Mouse (Mus musculus) left cerebral cortex, adult 8-10 months (tissue): ENCODE data around the gene Ctsa. TPM values are rescaled to one million over a fixed set of nuclear protein-coding genes. Genes with fewer than 3 reads are reported as not detected.

Experiments used
- DNase-seq, 2 experiments: peaks; one replicate each; pipeline ENCODE4 v3.0.0; 2022; ENCODE audit warnings: low spot score in 2 of 2
- total RNA-seq, 4 experiments: library from RNA; stranded (reverse); gene quantifications; 2 replicates each; pipeline ENCODE4 v1.2.4; 2022

Gene Ctsa
- total RNA-seq, 4 experiments from 2014 or later = 112 to 182 (median 135) TPM

DNA sequence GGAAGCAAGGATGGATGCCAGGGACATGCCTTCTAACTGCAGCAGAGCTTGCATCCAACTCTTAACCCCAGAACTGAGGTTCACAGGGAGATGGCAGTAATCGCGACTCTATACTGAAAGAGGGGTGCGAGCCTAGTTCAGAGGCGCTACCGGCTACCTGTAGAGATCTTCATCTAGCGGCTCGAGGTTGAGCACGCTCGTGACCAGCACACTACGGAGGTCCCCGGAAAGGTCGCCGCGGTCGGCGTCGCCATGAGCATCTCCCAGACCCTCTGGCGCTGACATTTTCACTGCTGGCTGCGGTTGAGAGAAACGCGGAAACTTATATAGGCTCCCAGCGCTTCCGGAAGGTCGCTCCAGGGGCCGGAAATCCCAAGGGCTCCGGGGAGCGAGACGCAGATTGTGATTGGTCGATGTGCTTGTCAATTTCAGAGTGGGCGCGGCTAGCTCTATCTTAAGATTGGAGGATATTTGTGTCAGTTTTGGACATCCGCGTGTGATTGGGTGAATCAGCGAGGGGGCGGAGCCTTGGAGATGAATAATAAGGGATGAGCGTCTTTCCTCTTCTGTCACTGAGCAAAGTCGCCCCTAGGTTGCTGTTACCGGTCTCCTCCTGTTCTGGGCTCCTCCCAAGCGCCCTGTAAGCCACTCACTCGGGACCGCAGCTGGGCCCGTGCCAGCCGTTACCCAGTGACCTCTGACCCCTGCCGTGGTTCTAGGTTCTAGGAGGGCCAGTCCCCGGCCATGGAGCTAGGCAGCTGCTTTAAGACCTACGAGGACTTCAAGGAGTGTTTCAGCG lies 27.9 kb upstream of the Ctsa start, which contains the start of the genes Acot8 and Zswim3:
Gene Acot8, minus strand, starts transcription at position 350 of the 799 bp plus-strand sequence.
Gene Zswim3, plus strand, starts transcription at position 566 of the 799 bp plus-strand sequence.
- peak; percentile 97 to 99 for DNase-seq

DNA sequence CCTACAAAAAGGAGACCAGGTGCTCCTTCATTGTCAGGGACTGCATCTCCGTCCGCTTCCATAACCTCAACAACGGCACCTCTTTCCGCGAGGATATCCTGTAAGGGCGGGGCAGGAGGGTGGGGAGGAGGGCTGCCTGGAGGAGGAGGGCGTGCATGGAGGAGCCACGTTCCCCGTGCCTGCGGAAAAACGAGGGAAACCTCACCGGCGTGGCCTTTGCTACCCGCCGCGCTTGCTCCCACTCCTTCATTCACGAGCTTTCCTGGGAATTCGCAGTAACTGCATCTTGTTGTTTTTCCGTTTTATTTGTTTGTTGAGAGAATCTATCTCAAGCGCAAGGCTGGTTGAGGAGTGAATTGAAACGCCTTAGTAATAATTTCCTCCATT lies 27.3 kb upstream of the Ctsa start:
- no peak for DNase-seq

DNA sequence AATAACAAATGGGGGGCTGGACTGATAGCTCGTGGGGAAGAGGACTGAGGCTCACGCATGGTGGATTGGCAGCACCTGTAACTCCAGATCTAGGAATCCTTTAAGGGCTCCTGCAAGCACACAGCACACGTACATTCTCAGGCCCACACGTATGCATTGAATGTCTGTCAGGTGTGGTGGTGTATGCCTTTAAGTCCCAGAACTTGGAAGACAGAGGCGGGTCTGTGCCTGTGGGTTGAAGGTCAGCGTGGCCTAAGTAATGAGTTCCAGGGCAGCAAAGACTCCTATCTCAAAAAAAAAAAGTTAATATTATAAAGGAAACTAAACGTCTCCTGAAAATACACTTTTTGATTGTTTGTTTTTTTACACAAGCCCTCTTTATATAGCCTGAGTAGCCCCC lies 26.1 kb upstream of the Ctsa start:
- DNase-seq = no peak

DNA sequence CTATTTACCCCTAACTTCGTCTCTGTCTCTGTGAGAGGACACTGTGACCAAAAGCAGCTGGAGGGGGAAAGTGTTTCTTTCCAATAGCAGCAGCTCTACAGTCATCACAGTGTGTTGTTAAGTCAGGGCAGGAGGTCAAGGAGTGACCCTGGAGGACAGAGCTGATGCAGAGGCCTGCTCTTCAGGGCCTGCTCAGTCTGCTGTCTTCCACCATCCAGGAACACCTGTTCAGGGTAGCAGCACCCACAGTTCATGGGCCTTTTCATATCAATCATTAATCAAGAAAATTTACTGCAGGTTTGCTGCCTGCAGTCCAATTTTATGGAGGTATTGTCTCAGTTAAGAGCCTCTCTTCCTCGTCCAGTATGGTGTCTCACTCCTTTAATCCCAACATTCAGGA lies 19.1 kb upstream of the Ctsa start:
- DNase-seq = no peak

DNA sequence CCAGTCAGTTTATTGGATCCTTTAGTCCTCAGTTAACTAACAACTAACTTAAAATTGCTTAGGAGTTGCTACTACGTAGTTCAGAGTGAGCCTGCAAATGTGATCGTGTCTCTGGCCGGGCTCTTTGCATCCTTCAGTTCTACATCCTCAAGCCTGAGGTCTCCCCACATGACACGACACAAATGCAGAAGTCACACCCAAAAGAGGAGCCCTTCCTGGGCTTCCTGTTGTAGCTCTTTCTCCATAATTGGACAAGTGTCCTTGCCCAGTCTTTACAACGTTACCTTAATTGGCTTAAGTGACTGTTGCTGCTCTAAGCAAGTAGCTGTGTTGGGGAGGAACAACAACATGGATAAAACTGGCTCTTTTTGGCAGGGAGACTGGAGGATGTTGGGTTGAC lies 17.3 kb upstream of the Ctsa start:
- no peak for DNase-seq

DNA sequence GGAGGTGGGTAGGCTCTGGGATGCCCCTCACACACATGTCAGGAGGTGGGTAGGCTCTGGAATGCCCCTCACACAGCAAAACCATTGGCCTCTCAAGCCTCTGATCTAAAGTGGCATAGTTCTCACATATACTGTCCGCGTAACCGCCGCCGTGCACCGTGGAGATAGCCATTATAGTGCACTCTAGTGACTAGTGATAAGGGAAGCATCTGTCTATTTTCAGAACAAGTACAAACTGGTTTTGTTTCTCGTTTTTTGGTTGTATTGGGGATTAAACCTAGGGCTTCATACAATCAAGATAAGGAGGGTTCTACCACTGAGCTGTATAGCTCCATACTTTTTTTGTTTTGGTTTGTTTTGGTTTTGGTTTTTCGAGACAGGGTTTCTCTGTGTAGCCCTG lies 16.9 kb upstream of the Ctsa start:
- no peak for DNase-seq

DNA sequence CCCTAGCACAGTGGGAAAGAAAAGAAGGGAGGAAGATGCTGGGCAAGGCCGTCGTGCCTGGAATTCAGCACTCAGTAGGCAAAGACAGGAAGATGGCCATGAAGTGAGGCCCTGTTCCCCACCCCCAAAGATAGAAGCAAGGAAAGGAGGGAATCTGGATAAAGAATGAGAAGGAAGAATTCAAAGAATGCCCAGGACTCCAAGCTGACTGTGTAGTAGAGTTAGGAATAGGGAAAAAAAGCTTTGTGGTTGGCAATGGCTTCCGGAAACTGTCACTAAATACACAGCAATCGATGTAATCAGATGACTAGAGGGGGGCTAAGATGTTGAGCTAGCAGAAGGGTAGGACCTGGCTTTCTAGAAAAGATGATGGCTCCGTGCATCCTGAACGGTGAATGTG lies 15.5 kb upstream of the Ctsa start:
- no peak for DNase-seq

DNA sequence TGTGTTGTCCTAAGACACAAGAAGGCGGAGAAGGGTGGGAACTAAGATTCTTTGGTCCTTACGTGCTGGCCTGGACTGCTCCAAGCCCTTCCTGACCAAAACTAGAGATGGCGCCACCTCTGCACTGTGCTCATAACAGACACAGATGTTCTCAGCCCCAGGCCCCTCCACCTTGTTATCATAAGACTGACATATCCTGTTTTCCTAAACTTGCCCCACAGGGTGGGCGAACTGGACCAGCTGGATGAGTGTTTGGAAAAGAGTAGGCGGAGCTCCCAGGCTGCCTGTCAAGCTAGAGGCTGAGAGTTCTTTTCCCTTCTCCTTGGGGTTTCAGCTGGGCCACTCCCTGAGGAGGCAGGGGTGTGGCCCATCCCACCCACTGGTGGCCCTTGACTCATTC lies 15.0 kb upstream of the Ctsa start:
- no peak for DNase-seq

DNA sequence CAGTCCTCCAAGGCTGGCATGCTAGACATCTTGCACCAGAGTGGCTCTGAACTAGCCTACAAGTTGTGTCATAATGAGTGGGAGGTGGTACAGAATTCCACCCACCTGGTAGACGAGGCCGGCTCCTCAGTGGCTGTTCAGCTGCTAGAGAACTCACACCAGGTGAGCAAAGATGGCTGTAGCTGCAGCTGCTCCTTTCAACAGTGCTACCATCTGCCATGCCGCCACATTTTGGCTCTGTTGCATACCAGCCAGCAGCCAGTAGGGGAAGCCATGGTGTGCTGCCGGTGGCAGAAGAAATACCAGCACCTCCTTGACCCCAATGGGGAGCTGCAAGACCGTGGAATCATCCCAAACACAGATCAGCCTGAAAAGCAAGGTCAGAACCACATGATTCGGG lies 11.6 kb upstream of the Ctsa start:
- DNase-seq = no peak

DNA sequence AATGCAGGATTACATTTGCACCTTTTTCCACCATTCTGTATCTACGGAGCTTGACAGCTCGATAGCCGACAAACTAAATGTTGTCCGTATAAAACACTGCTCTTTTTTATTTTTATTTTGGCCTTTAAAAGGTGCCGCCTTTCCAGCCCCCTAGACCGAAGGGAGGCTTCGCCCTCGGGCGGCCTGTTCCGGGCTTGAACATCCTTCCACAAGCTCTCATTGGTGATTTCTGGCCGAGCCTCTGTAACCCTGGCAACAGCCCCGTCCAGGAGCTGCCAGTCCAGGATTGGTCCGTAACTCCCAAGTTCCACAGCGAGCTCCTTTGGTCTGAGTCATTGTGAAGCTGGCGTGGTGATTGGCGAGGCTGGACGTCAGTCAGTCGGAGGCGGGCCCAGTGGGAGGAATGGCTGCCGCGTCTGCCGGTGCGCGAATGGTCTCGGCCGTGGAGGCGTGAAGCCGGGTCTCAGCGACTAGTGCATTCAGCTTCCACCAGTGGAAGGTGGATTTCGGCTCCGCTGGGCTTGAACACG lies 10.0 kb upstream of the Ctsa start, which contains the start of gene Zswim1:
Gene Zswim1, plus strand, starts transcription at position 51 of the 530 bp plus-strand sequence.
- DNase-seq = peak; percentile 99 to 100

DNA sequence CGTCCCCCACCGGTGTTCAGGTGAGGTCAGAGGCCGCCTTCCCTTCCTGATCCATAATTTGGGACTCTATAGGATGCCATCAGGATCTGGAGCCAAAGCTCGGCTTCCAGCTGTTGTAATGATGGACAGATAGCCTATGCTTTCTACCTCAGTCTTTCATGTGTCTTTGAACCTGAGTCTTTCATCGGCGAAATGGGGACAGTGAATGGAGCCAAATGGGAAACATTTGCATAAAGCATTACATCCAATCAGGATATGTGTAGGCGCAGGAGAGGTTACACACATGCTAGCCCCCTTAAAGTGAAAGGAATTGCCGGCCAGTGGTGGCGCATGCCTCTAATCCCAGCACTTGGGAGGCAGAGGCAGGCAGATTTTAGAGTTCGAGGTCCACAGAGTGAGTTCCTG lies 9.5 kb upstream of the Ctsa start:
- DNase-seq = no peak

DNA sequence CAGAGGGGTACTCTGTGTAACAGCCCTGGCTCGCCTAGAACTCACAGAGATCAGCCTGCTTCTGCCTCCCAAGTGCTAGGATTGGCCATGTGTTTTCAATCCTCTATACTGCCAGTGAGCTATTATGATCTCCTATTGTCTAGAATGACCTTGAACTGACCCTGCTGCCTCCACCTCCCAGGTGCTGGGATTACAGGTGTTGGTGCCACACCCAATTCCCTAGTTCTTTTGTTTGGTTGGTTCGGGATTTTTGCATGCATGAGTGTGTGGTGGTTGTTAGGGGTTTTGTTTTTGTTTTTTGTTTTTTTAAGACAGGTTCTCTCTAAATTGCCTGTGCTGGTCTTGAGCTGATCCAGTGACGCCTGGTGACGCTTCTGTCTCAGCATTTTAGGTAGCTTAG lies 8.7 kb upstream of the Ctsa start:
- no peak for DNase-seq

DNA sequence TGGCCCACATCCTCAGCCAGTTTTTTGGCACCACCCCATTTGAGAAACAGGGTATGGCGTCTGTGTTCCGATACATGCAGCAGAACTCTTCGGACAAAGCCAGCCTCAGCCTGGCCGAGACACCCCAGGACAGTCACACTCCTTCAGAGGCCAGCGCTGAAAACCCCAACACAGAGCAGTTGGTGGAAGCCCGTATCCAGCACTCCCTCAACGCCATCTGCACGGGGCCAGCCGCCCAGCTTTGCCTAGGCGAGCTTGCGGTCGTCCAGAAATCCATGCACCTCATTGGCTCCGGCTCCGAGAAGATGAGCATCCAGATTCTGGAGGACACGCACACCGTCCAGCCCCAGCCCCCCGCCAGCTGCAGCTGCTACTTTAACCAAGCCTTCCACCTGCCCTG lies 7.2 kb upstream of the Ctsa start:
- no peak for DNase-seq

DNA sequence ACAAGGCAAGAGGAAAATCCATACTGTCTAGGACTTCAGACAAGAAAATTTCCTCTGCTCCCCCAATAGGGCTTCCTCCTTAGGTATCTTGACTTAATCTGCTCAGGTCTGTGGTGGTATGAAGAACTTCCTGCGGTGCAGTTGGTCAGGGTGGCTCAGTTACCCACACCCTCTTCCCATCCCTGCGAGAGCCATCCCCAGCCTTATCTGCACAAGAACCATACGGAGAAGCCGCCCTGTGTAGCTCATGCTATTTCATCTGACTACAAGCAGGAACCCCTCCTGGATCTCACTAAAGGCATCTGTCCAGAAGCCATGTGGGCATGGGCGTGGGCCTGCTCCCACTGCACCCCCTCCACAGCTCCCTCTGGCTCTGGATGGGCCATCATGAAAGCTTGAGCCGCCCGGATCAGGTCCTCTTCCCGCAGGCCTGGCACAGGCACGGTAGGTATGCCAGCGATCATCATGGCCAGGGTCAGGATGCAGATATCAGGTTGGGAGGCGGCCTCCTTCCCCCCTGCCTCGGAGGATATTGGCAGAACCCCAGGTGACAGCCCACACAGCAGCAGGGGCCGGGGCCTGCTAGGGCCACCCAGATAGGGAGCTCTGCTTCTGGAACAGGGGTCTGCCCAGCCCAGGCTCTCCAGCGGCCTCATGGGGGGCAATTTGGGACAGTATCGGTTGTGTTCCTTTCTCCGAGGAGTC lies 5.4 kb upstream of the Ctsa start:
- DNase-seq = no peak

DNA sequence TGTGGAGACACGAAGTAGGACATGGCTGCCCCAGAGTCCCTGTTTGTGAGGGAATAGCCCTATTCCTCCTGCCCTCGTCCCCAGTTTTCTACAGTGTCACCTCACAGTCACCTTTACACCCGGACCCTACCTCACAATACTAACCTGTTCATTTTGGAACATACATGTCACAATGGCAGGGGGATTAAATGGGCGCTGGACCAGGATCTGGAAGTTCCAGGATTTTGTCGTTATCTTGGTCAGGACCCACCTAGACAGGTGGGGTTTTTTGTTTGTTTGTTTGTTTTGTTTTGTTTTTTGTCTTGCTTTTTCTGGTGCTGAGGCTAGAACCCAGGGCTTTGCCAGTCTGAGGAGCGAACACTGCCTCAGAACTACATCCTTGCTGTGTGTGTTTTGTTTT lies 4.2 kb upstream of the Ctsa start, which contains the start of gene Spata25:
Gene Spata25, minus strand, starts transcription at position 101 of the 400 bp plus-strand sequence.
- DNase-seq = no peak

DNA sequence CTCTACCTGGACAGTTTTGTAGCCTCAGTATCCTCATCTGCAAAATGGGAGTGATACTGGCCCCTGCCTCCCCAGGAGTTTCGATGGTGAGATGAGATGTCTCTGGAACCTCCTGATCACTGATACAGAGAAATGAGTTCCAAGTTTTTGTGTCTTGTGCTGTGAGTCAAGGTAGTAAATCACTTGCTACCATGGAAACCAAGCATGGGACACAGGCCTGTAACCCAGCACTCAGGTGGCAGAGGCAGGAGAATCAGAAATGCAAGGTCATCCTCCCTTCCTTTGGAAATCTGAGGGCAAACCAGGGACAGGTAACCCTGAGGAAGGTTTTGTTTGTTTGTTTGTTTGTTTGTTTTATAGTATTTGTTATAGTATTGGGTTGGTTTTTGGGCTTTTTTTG lies 3.6 kb upstream of the Ctsa start:
- no peak for DNase-seq

DNA sequence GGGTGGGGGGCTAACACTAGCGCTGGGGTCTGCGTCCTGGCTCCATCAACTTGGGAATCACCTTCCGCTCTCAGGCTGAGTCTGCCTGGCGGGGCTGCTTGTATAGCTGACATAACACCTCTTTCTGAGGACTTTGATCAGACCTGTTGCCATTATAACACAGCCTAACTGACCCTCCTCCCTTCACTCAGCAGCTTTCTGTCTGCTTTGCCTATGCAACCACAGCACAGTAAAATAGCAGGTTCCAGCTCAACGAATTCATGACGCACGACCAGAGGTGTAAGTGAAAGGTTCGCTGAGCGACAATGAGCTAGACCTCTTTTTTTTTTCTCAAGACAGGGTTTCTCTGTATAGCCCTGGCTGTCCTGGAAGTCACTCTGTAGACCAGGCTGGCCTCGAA lies 1.6 kb upstream of the Ctsa start:
- no peak for DNase-seq

DNA sequence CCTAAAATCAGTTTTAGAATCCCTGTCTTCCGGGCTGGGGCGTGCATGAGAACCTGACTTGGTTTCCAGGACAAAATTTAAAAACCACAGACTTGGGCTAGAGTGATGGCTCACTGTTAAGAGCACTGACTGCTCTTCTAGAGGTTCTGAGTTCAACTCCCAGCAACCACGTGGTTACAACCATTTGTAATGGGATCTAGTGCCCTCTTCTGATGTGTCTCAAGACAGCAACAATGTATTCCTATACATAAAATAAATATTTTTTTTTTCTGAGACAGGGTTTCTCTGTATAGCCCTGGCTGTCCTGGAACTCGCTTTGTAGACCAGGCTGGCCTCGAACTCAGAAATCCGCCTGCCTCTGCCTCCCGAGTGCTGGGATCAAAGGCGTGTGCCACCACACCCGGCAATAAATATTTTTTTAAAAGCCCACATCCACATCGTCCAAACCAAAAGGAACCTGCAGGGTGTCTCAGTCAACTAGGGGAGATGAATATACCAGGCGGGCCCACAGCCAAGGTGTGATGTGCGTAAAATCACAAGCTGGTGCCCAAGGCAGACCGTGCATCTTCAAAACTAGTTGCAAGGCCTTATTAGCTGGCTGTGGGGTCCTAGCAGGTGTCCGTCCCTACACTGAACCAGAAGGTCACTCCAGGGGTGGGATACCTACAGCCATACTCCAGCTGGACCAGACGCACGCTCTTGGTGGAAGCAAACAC lies 483 bp upstream of the Ctsa start:
- DNase-seq = no peak

DNA sequence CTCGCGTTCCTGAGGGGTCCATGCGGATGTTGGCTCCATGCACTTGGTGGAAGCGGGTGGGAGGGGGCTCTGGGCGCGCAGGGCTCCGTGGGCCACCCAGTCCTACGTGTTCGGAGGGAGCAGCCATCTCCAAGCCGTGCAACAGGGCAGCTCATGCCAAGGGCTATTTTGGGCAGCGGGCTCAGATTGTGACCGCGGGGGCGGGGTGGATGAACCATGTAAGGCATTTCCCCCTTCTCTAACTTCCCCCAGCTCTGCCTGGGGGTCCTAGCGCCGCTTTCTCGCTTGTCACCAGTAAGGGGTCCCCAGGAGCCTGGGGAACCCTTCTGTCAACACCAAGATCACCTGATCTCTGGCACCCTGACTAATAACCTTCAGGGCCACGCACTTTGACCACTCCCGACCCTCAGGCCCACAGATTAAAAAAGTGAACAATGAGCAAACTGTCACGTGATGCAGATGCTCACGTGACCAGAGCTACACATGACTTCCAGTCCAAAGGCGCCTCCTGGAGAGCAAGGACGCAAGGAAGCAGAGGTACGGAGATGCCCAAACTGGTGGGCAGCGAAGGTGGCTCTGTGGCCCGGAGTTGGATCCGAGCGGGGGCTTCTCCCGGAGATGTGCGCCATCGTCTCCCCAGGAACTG lies 764 bp downstream of the Ctsa start, which contains the start of gene Neurl2:
Gene Neurl2, minus strand, starts transcription at position 143 of the 646 bp plus-strand sequence.
- DNase-seq = peak; percentile 92 to 95

DNA sequence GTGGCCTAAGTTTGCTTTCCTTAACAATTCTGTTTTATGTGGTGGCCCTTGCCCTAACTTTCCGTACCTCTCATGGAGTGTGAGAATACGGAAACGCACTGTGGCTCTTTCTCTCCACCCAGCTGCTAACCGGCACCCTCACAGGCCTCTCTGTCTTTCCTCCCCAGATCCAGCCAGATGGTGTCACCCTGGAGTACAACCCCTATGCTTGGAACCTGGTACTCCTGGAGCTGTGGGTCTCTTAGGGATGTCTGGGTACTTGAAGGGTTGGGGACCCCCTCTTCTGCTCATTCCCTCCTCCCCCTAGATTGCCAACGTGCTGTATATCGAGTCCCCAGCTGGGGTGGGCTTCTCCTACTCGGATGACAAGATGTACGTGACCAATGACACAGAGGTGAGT lies 1.9 kb downstream of the Ctsa start:
- no peak for DNase-seq

DNA sequence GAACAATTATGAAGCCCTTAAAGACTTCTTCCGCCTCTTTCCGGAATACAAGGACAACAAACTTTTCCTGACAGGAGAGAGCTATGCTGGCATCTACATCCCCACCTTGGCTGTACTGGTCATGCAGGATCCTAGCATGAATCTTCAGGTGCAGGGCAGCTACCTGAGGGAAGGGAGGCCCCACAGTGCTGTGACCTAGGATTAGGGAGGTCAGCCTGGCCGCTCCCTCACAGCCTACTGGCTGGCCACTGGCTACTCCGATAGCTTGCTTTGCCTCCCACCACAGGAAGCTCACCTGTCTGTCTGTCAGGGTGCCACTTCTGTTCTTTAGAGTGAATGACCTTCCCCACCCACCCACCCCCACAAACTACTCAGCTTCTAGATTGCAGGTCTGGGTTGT lies 2.5 kb downstream of the Ctsa start:
- no peak for DNase-seq
